Mouse (Mus musculus) large intestine, adult 2 months (tissue): ENCODE results near the gene Mrpl55. TPM values are rescaled to one million over a fixed set of nuclear protein-coding genes. Genes with fewer than 3 reads are reported as not detected.

ENCODE experiments used
- DNase-seq: peaks from one replicate; pipeline ENCODE4 v3.0.0-alpha.2; 2012; ENCODE audit warnings: low read depth, low spot score
- WGBS: fragments of 180-500 bp; shearing (Covaris S2); methylation state at CpG from one replicate; pipeline ENCODE4 v1.1.7; 2018; 5-methylcytosine and 5-hydroxymethylcytosine counted together
- polyA plus RNA-seq: library from polyadenylated mRNA; depleted of rRNA; stranded (reverse); fragments of >200 nt; gene quantifications from 2 replicates; pipeline ENCODE4 v1.2.3, GENCODE M21; 2012; rRNA removed

The Mrpl55 gene
- polyA plus RNA-seq = 36.9 and 46.1 TPM in 2 replicates

GRCm38 (mm10) chr11:59202081-59202995 lies at the start of gene Mrpl55:
Mrpl55 (plus strand) TSS chr11:59202486.
- WGBS = under 1% methylated on average over 63 of the region's 63 CpGs
- peak; percentile 85 for DNase-seq

- 83% methylated on average over 7 of the region's 7 CpGs for WGBS
- no peak for DNase-seq
Measured at GRCm38 (mm10) chr11:59154220-59154619, 48.1 kb upstream of the Mrpl55 start.

- DNase-seq = no peak
- 92% methylated on average over 5 of the region's 5 CpGs for WGBS
Measured at GRCm38 (mm10) chr11:59155900-59156299, 46.4 kb upstream of the Mrpl55 start.

- no peak for DNase-seq
- 95% methylated on average over 13 of the region's 13 CpGs for WGBS
Measured at GRCm38 (mm10) chr11:59159099-59159498, 43.2 kb upstream of the Mrpl55 start.

GRCm38 (mm10) chr11:59159558-59159957 lies 42.7 kb upstream of the Mrpl55 start:
- WGBS = 93% methylated on average over 4 of the region's 4 CpGs
- DNase-seq = no peak

- DNase-seq = no peak
- WGBS = 77% methylated on average over 5 of the region's 5 CpGs
Measured at GRCm38 (mm10) chr11:59161398-59161797, 40.9 kb upstream of the Mrpl55 start.

GRCm38 (mm10) chr11:59162443-59163254 lies 39.6 kb upstream of the Mrpl55 start:
- WGBS = 27% methylated on average over 9 of the region's 9 CpGs
- no peak for DNase-seq

GRCm38 (mm10) chr11:59163255-59164236 lies 38.7 kb upstream of the Mrpl55 start, which contains the start of gene Iba57:
Iba57 (minus strand) TSS chr11:59163739.
- 1% methylated on average over 68 of the region's 68 CpGs for WGBS
- DNase-seq = peak; percentile 91

GRCm38 (mm10) chr11:59164384-59164783 lies 37.9 kb upstream of the Mrpl55 start:
- no peak for DNase-seq
- 60% methylated on average over 9 of the region's 9 CpGs for WGBS

- WGBS = 35% methylated on average over 2 of the region's 2 CpGs
- no peak for DNase-seq
Measured at GRCm38 (mm10) chr11:59165616-59166241, 36.6 kb upstream of the Mrpl55 start.

GRCm38 (mm10) chr11:59169807-59170206 lies 32.5 kb upstream of the Mrpl55 start:
- WGBS = 63% methylated on average over 3 of the region's 3 CpGs

GRCm38 (mm10) chr11:59170549-59170948 lies 31.7 kb upstream of the Mrpl55 start:
- DNase-seq = no peak
- WGBS = 77% methylated on average over 4 of the region's 4 CpGs

More at GRCm38 (mm10) chr11:59169807-59170206, 32.5 kb upstream of the Mrpl55 start:
- DNase-seq = no peak

GRCm38 (mm10) chr11:59174189-59174838 lies 28.0 kb upstream of the Mrpl55 start:
- 63% methylated on average over 6 of the region's 6 CpGs for WGBS
- no peak for DNase-seq

GRCm38 (mm10) chr11:59176475-59176874 lies 25.8 kb upstream of the Mrpl55 start:
- no peak for DNase-seq
- 10% methylated on average over 48 of the region's 48 CpGs for WGBS

- WGBS = 13% methylated on average over 34 of the region's 34 CpGs
- DNase-seq = no peak
Measured at GRCm38 (mm10) chr11:59176921-59177320, 25.4 kb upstream of the Mrpl55 start.

- no peak for DNase-seq
- WGBS = 27% methylated on average over 3 of the region's 3 CpGs
Measured at GRCm38 (mm10) chr11:59182864-59183331, 19.4 kb upstream of the Mrpl55 start, which contains the start of gene Gjc2. Gjc2 (minus strand) TSS chr11:59183213.

GRCm38 (mm10) chr11:59183821-59184220 lies 18.5 kb upstream of the Mrpl55 start:
- no peak for DNase-seq
- 5% methylated on average over 3 of the region's 3 CpGs for WGBS

GRCm38 (mm10) chr11:59185490-59185889 lies 16.8 kb upstream of the Mrpl55 start:
- no peak for DNase-seq
- WGBS = 95% methylated on average over 5 of the region's 5 CpGs
